Mouse (Mus musculus): ENCODE results near the gene Zc3h18. TPM values are rescaled to one million over a fixed set of nuclear protein-coding genes. Genes with fewer than 3 reads are reported as not detected.

The Zc3h18 gene
- polyA plus RNA-seq, 1 experiment, result 23.3 TPM

GRCm38 (mm10) chr8:122395291-122395690 lies 18.9 kb downstream of the Zc3h18 start:
- 84% methylated on average over 6 of the region's 6 CpGs for WGBS
- no peak for TF ChIP-seq POLR2A (IDR thresholded peaks at IDR 0.05; ENCODE audit: low read depth, low read length)
- TF ChIP-seq CTCF (IDR thresholded peaks at IDR 0.05; ENCODE audit: extremely low read depth, insufficient read length, insufficient replicate concordance, low read depth, low read length), result no peak

GRCm38 (mm10) chr8:122398186-122398585 lies 21.8 kb downstream of the Zc3h18 start:
- no peak overlapping the region for H3K4me3 ChIP-seq (ENCODE audit: low read depth, low read length)
- H3K36me3 ChIP-seq (ENCODE audit: control insufficient read depth, insufficient read depth, low read length), result peaks cover 63% of the 10 kb centered on the region
- H3K27ac ChIP-seq (ENCODE audit: insufficient read depth, low read depth, low read length), result no peak overlapping the region
- WGBS, result 96% methylated on average over 9 of the region's 9 CpGs
- no peak for TF ChIP-seq POLR2A (IDR thresholded peaks at IDR 0.05; ENCODE audit: low read depth, low read length)
- TF ChIP-seq CTCF (IDR thresholded peaks at IDR 0.05; ENCODE audit: extremely low read depth, insufficient read length, insufficient replicate concordance, low read depth, low read length), result no peak
- H3K27me3 ChIP-seq (ENCODE audit: control insufficient read depth, insufficient read depth, low read length), result no peaks in the 10 kb centered on the region
- no peaks in the 10 kb centered on the region for H3K4me1 ChIP-seq (ENCODE audit: control insufficient read depth, insufficient read depth, insufficient read length, low read length)

More at GRCm38 (mm10) chr8:122395291-122395690, 18.9 kb downstream of the Zc3h18 start:
- Histone ChIP-seq H3K4me1 (ENCODE audit: control insufficient read depth, insufficient read depth, insufficient read length, low read length) (no peaks in the 10 kb centered on the region), H3K4me3 (ENCODE audit: low read depth, low read length) (no peak overlapping the region), H3K36me3 (ENCODE audit: control insufficient read depth, insufficient read depth, low read length) (peaks cover 45% of the 10 kb centered on the region), H3K27ac (ENCODE audit: insufficient read depth, low read depth, low read length) (no peak overlapping the region), H3K27me3 (ENCODE audit: control insufficient read depth, insufficient read depth, low read length) (no peaks in the 10 kb centered on the region)

GRCm38 (mm10) chr8:122405146-122405805 lies 28.9 kb downstream of the Zc3h18 start:
- Histone ChIP-seq H3K4me3 (ENCODE audit: low read depth, low read length) (no peak overlapping the region), H3K36me3 (ENCODE audit: control insufficient read depth, insufficient read depth, low read length) (peaks cover 80% of the 10 kb centered on the region), H3K27ac (ENCODE audit: insufficient read depth, low read depth, low read length) (peak overlapping the region; percentile 70), H3K4me1 (ENCODE audit: control insufficient read depth, insufficient read depth, insufficient read length, low read length) (peaks cover 6% of the 10 kb centered on the region; the same call in 1 of the 2 replicates), H3K27me3 (ENCODE audit: control insufficient read depth, insufficient read depth, low read length) (no peaks in the 10 kb centered on the region)
- TF ChIP-seq CTCF (IDR thresholded peaks at IDR 0.05; ENCODE audit: extremely low read depth, insufficient read length, insufficient replicate concordance, low read depth, low read length) (no peak), POLR2A (IDR thresholded peaks at IDR 0.05; ENCODE audit: low read depth, low read length) (no peak)
- WGBS, result 52% methylated on average over 9 of the region's 9 CpGs

GRCm38 (mm10) chr8:122407678-122408077 lies 31.3 kb downstream of the Zc3h18 start:
- Histone ChIP-seq H3K4me1 (ENCODE audit: control insufficient read depth, insufficient read depth, insufficient read length, low read length) (peaks cover 6% of the 10 kb centered on the region; the same call in 1 of the 2 replicates), H3K27ac (ENCODE audit: insufficient read depth, low read depth, low read length) (no peak overlapping the region), H3K4me3 (ENCODE audit: low read depth, low read length) (no peak overlapping the region), H3K36me3 (ENCODE audit: control insufficient read depth, insufficient read depth, low read length) (peaks cover 82% of the 10 kb centered on the region), H3K27me3 (ENCODE audit: control insufficient read depth, insufficient read depth, low read length) (no peaks in the 10 kb centered on the region)
- 86% methylated on average over 7 of the region's 7 CpGs for WGBS
- TF ChIP-seq POLR2A (IDR thresholded peaks at IDR 0.05; ENCODE audit: low read depth, low read length), result no peak
- no peak for TF ChIP-seq CTCF (IDR thresholded peaks at IDR 0.05; ENCODE audit: extremely low read depth, insufficient read length, insufficient replicate concordance, low read depth, low read length)

GRCm38 (mm10) chr8:122414311-122414710 lies 37.9 kb downstream of the Zc3h18 start:
- Histone ChIP-seq H3K27me3 (ENCODE audit: control insufficient read depth, insufficient read depth, low read length) (no peaks in the 10 kb centered on the region), H3K4me3 (ENCODE audit: low read depth, low read length) (no peak overlapping the region), H3K4me1 (ENCODE audit: control insufficient read depth, insufficient read depth, insufficient read length, low read length) (no peaks in the 10 kb centered on the region), H3K27ac (ENCODE audit: insufficient read depth, low read depth, low read length) (no peak overlapping the region), H3K36me3 (ENCODE audit: control insufficient read depth, insufficient read depth, low read length) (peaks cover 79% of the 10 kb centered on the region)
- 85% methylated on average over 9 of the region's 9 CpGs for WGBS
- TF ChIP-seq CTCF (IDR thresholded peaks at IDR 0.05; ENCODE audit: extremely low read depth, insufficient read length, insufficient replicate concordance, low read depth, low read length) (no peak), POLR2A (IDR thresholded peaks at IDR 0.05; ENCODE audit: low read depth, low read length) (no peak)

- Histone ChIP-seq H3K27me3 (ENCODE audit: control insufficient read depth, insufficient read depth, low read length) (no peaks in the 10 kb centered on the region), H3K27ac (ENCODE audit: insufficient read depth, low read depth, low read length) (no peak overlapping the region), H3K4me3 (ENCODE audit: low read depth, low read length) (no peak overlapping the region), H3K4me1 (ENCODE audit: control insufficient read depth, insufficient read depth, insufficient read length, low read length) (no peaks in the 10 kb centered on the region), H3K36me3 (ENCODE audit: control insufficient read depth, insufficient read depth, low read length) (peaks cover 70% of the 10 kb centered on the region)
- TF ChIP-seq CTCF (IDR thresholded peaks at IDR 0.05; ENCODE audit: extremely low read depth, insufficient read length, insufficient replicate concordance, low read depth, low read length) (no peak), POLR2A (IDR thresholded peaks at IDR 0.05; ENCODE audit: low read depth, low read length) (no peak)
- WGBS, result 76% methylated on average over 6 of the region's 6 CpGs
These were observed 39.1 kb downstream of the Zc3h18 start for GRCm38 (mm10) chr8:122415554-122415953.

- peaks cover 3% of the 10 kb centered on the region; the same call in 1 of the 2 replicates for H3K4me1 ChIP-seq (ENCODE audit: control insufficient read depth, insufficient read depth, insufficient read length, low read length)
- no peak overlapping the region for H3K27ac ChIP-seq (ENCODE audit: insufficient read depth, low read depth, low read length)
- peaks cover 34% of the 10 kb centered on the region for H3K36me3 ChIP-seq (ENCODE audit: control insufficient read depth, insufficient read depth, low read length)
- H3K4me3 ChIP-seq (ENCODE audit: low read depth, low read length), result no peak overlapping the region
- no peaks in the 10 kb centered on the region for H3K27me3 ChIP-seq (ENCODE audit: control insufficient read depth, insufficient read depth, low read length)
- WGBS, result 73% methylated on average over 9 of the region's 9 CpGs
- no peak for TF ChIP-seq POLR2A (IDR thresholded peaks at IDR 0.05; ENCODE audit: low read depth, low read length)
- no peak for TF ChIP-seq CTCF (IDR thresholded peaks at IDR 0.05; ENCODE audit: extremely low read depth, insufficient read length, insufficient replicate concordance, low read depth, low read length)
These were observed 43.6 kb downstream of the Zc3h18 start for GRCm38 (mm10) chr8:122419881-122420555.

All from small intestine, adult 2 months (tissue).